Mouse (Mus musculus) layer of hippocampus, adult 11-12 months (tissue): ENCODE measurements at regions not wholly inside any gene's neighbourhood (a gene's known extent, or its start where the extent isn't known, plus 50 kb on each side); places are given as distances from the start of the nearest gene placed in this dataset.
"Not testable (repeated sequence)": the region's sequence is repeated elsewhere in the genome, so short reads cannot be mapped to it uniquely, and the experiment has no call there.

Experiments
- DNase-seq: peaks from one replicate; pipeline ENCODE4 v3.0.0; 2022; ENCODE audit warnings: low spot score

DNA sequence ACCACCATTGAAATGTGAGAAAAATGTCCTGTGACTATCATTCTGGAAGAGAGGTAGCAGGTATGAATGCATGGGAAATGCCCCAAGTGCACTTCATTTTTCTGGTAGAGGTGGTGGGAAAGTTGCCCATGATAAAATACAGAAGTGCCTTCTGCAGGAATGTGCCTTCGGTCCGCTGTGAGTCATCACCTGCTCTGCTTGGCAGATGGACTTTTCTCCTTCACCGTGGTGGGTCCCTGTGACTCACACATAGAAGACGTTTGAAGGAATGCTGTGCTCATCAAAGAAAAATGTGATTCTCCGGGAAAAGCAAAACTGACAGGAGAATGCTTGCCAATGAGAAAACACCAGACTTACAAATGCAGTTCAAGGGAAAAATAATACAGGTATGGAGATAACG, 126.8 kb downstream of the Tnfsf18 start:
- DNase-seq, result no peak

DNA sequence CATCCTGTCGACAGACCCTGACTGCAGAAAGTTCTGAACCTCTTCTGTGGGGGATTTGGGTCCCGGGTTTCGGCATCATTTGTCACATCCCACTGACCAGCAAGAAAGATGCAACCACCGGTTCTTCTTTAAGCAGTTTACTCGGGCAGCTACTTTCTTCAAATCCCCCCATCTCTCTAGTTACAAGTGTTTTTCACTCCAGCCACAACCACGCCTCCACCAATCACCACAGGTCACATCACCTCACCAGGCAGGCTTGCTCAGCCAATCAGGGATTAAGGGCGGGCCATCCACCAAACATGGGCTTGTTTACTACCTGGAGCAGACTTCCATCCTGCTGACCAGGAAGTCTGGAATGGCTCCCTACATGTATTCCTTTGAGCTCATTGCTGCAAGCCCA, 119.6 kb downstream of the Tnfsf18 start:
- DNase-seq, result not testable (repeated sequence)

DNA sequence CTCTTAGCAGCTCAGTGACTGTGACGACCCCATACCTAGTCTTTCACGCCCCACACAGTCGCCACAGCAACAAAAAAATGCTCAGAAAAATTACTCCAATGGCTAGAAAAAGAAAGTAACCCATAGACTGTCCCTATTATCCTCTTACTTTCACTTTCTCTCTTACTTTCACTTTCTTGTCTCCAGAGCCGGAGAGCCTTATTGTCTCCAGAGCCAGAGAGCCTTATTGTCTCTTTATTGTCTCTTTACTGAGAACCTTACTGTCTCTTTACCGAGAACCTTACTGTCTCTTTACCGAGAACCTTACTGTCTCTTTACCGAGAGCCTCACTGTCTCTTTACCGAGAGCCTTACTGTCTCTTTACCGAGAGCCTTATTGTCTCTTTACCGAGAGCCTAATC, 119.2 kb downstream of the Tnfsf18 start:
- DNase-seq, result not testable (repeated sequence)

DNA sequence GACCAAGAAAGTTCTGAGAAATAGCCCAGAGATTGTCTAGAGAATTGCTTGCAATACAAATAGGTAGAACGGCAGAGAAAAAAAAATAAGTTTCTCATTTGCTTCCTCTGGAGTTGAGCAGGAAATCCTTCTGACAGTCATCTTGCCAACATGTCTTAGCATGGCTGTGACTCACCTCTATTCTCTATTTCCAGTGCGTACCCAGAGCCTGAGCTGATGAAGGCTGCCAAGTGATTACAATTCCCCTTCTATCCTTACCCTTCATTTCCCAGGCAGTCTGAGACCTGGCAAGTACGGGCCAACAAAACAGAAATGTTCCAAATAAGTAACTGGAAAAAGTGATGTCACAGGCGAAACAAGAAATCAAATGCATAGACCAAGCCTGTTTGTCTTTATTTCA, 113.0 kb downstream of the Tnfsf18 start:
- no peak for DNase-seq

DNA sequence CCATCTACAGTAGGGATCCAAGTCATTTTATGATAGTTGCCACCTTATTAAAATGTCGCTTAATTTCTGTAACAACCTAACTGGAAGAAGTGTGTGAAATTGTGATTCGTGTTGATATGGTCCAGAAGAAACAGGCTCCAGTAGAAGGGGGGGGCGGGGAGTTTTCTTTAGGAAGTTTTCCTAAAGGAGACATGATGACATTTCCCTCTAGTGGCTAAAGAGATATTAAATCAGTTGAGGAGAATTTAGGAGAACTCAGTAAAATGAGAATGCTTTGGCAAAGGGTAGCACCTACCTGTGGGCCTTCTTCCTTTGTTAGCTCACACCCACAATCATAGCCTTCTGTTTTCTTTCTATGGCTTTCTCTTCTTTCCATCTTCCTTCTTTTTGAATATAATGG, 107.7 kb downstream of the Tnfsf18 start:
- no peak for DNase-seq

DNA sequence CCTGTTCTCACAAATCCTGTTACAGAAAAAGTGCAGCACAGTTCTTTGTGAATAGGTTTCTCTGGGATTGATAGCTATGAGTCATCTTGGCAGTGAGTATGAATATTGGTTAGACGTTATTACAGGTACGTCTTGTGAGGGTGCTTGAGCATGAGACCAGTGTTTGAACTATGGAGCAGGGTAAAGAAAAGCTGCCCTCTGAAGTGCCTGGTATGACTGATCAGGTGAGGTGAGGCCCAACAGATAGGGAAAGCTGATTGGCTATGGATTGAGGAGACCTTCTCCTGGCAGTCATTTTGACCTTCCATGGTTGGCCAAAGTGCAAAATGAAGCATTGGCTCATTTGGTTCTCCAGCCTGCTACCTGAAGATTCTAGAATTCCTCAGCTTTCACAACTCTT, 106.7 kb downstream of the Tnfsf18 start:
- no peak for DNase-seq

DNA sequence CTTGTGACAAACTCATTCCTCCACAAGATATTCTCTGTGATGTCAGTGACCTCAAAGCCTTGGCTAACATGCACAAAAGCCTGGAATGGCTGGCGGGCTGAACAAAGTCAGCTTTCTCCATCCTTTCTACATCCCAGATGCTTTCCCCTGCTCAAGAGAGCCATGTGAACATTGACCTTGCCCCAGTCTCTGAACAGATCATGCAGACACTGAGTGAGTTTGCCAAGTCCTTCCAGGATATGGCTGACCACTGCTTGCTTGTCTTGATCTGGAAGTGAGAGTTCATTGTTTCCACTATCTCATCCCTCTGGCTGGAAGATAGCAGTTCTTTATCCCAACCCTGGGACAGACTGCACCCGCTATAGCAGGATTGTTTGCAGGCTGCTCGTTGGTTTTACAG, 103.7 kb downstream of the Tnfsf18 start:
- DNase-seq, result no peak

DNA sequence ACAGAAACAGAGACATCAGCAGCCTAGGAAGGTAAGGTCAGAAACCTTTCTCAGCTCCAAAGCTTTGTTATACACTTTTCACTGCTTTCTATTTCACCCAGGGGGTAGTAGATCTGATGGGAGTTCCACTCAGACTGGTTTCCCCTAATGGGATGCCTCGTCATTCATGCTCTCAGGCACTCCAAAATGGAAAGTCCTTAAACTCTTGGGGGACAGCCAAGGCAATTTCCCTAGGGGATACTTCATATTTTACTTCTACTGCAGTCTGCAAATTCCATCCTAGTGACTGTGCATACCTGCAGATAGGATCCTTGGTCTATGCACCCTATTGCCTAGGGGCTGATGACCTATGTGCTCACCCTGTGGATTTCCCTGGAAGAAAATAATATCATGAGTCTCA, 82.1 kb downstream of the Tnfsf18 start:
- no peak for DNase-seq

DNA sequence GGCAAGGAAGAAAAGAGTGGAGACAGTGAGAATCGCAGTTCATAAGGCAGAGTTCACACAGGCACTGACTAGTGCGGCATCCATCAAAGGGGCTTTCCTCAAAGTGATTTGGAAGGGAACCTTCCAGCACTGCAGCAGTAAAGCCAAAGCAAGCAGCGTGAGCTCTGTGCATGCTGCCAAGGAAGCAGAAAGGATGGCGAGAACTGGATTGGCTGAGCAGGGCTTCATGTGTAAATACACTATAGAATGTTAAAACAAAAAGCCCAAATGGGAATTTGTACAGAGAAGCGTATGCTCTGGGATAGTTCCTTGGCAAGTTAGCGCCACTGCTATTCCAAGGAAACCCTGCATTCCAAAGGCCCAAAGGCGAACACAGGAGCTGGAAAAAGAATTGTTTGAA, 81.5 kb downstream of the Tnfsf18 start:
- no peak for DNase-seq

DNA sequence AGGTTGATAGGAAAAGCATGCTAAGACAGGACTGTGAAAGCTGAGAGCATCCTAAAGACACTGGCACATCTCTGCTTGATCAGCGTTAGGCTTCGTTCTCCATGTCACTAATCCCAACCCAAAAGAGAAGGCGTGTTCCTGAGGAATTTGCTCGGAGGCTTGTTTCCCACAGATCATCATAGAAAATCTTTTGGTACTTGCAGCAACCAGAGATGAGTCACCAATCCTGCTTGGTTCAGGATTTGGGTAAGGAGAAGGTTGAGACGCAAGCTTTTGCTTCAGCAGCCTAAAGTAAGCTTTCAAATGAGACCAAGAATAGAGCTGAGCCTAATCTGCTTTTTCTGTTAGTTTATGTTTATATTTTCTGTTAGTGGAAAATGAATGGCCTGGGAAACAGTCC, 80.7 kb downstream of the Tnfsf18 start:
- no peak for DNase-seq

DNA sequence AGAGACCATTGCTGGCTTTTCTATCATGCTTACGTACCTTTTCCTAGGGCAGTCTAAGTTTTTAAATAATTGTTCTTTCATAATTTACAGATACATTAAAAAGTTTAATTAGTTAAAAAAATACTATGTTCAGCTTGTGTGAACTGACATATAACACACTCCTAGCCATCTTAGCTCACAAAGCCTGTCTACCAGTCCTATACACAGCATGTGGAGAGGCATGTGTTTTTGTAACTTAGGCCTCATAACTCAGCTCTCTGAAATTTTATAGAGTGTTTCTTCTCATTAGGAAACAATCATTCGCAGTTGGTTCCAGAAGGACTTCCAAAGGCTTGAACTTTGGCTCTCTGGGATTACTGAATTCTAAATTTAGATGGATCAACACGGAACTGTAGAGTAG, 76.3 kb downstream of the Tnfsf18 start:
- DNase-seq, result no peak

DNA sequence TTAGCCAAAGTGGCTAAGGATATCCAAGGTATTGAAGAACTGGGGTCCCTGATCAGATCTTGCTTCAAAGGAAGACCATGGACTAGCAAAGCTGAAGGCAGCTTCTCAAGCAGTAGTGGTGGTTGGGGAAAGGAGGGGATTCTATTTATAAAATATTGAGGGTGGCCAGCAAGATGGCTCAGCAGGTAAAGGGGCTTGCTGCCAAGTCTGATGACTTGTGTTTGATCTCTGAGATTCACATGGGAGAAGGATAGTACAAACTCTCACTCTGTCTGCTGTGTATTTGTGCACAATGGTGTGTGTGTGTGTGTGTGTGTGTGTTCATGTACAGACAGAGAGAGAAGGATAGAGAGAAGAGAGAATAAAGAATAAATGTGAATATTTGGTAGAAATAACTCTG, 73.4 kb downstream of the Tnfsf18 start:
- DNase-seq, result no peak

DNA sequence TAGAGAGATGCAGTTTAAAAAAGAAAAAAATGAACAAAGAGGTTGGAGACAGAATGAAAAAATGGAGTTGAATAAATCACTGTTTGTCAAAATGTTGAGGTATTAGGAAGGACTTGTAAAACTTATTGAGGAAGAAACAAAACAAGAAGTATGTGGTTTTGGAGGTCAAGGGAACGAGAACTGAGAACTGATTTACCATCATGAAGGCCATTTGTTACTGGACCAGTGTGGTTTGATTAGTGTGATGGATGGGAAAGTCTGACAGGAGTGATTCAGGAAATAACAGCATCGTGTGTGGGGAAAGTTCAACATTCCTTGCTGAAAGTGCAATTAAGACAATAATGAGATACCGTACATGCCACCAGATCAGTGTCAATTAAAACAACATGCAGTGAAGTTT, 65.9 kb downstream of the Tnfsf18 start:
- DNase-seq, result no peak
